Mouse (Mus musculus) urinary bladder, postnatal 25 days (tissue): ENCODE results near the gene Ppp4c.

Experiments used
- DNase-seq: peaks from one replicate; pipeline ENCODE4 v3.0.0; 2022; ENCODE audit warnings: low spot score

The Ppp4c gene

DNA sequence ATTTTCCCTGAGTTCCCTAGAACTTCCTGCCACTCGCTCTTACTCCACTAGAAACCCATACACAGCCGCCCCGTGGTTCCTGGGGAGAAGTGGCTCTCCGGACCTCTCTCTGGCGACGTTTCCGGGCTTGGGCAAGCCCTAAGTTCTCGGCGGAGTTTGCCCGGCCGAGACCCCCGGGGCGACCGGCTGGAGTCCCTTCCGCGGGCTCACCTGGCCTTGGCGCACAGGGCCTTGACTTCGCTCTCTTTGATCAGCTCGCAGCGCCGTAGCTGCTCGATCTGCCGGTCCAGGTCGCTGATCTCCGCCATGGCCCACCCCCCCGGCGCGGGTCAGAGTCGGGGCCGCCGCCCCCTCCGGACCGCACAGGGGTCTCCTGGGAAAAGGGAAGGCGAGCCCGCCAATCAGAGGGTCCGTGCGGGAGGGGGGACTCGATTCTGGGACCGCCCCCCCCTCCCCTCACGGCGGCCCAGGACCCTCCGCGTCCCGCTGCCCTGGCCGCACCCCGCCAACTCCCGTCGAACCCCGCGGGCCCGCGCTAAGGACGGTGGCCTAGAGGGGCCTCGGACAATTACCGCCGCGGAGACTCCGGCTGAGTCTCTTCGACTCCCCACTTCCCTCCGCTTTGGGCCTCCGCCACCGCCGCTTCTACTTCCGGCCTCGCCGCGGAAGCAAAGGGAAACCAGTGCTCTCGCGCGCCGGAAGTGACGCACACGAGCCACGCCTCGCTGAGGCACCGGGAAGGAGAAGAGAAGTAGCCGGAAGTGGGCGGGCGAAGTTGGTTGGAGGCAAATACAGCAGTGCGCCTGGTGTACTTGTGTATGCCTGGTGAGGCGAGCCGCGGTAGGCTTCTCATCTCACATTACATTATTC, at the start of gene Ppp4c:
Ppp4c (minus strand) TSS at position 646 of the 870 bp plus-strand sequence.
- peak; percentile 94 for DNase-seq

- DNase-seq, result no peak
Measured at GRCm38 (mm10) chr7:126833294-126833693, 41.0 kb upstream of the Ppp4c start.

DNA sequence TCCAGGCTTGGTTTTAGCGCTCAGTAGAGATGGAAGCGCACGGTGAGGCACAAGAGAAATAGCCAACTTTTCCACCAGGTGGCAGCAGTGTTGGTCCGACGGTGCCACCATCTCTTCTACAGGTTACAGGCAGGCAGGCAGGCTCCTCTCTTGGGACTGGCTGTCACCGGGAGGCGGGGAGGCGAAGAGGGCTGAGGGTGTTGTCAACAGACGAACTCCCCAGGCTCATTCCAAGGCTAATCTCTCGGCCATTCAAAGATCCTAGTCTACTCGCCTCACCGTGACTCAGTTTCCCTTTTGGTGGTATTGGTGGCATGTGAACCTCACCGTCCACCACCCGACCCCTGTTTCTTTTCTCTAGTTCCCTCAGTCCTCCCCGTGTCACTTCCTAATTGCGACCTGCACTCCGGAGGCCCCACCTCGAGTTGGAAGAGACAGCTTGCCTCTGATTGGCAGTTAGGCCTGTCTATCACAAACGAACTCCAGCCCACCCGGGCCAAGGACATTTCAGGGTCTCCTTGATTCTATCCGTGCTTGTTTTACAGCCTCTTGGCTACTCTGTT, 39.8 kb upstream of the Ppp4c start:
- DNase-seq, result peak; percentile 68

DNA sequence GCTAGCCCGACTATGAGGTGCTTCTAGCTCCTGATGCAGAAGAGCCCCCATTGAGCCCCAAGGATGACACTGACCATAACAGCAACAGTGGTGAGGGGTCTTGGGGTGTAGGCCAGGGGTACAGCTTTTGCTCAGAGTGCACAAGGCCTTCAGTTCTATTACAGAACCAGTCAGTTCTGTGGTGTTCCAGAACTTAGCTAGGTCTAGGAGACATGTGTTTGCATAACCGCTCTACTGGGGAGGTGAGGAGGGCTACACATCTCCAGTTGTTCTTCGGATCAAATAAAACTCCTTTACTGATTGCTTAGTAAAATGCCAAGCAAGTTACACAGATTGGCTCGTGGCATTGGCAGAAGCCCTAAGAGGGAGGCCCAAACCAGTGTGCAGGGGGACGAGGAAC, 39.2 kb upstream of the Ppp4c start, which contains the start of gene 4930451I11Rik:
4930451I11Rik (minus strand) TSS at position 101 of the 400 bp plus-strand sequence.
- DNase-seq, result no peak

GRCm38 (mm10) chr7:126825952-126826351, 33.7 kb upstream of the Ppp4c start:
- no peak for DNase-seq

GRCm38 (mm10) chr7:126825403-126825802, 33.1 kb upstream of the Ppp4c start:
- DNase-seq, result no peak

DNA sequence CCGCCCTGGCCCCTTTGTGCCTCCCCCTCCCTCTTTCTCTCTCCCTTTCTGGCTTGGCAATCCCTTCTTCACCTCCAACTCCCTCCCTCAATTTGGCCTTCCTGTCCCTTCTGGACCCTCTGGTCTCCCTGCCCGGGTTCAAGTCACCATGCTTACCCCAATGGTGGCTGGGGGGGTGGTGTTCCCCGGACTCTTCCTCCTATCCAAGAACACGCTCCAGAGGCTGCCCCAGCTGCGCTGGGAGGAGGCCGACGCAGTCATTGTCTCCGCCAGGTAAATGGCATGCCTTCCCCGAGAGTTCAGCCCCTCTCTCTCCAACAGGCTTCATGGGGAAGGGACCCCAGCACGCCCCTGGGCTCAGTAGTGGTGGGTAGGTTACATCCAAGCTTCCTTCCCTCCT, 31.6 kb upstream of the Ppp4c start:
- DNase-seq, result no peak

DNA sequence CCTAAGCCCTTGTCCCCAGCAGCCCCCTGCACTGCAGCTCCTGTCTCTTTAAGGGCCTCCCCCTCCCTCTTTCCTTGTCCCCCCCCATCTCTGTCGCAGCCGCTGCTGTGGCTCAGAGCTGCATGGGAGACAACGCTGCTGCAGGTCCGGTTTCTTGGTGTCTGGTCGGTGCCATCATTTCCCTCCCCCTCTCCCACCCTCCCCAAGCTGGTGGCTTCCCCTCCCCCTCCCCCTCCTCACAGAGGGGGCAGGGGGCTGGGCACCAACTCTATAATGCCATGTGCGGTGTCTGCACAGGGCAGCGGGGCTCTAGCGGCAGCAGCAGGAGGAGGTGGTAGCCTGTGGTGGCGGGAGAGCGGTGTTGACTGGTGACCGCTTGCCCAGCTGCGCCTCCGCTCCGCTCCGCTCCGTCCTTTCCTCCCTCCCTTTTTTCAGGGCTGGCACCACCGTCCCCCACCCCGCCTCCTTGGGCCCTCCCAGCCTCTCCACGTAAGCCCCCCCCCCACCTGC, 31.0 kb upstream of the Ppp4c start:
- DNase-seq, result no peak

- DNase-seq, result no peak
Measured at GRCm38 (mm10) chr7:126822741-126823140, 30.4 kb upstream of the Ppp4c start.

DNA sequence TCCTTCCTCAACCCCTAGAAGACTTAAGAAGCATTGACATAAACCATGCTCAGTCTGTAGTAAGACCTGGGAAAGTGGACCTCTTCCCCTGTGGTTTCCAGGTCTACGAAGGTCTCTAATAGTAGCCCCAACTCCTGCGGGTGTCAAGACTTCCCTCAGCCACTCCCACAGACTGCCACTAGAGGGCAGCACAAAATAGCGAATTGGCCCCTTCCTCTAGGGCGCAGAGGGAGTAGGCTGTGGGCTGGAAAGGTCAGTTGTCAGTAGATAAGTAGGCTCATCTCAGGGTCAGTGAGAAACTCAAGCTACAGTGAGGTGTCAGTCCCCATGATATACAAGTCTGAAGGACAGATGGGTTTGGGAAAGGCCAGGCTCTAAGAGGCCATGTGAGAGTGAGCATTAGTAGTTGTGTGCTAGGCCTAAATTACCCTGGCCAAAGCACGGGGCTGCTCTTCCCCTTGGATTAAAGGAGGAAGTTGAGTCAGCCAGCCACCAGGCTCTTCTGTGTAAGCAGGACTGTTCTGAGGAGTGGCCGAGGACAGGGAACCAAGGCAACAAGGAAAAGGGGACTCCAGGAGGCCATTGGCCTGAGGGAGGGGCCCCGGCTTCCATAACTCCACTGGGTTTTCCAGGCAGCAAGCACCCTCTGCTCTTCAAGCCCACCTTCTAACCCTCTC, 29.7 kb upstream of the Ppp4c start:
- DNase-seq, result peak; percentile 74

- no peak for DNase-seq
Measured at GRCm38 (mm10) chr7:126818818-126819217, 26.5 kb upstream of the Ppp4c start.

DNA sequence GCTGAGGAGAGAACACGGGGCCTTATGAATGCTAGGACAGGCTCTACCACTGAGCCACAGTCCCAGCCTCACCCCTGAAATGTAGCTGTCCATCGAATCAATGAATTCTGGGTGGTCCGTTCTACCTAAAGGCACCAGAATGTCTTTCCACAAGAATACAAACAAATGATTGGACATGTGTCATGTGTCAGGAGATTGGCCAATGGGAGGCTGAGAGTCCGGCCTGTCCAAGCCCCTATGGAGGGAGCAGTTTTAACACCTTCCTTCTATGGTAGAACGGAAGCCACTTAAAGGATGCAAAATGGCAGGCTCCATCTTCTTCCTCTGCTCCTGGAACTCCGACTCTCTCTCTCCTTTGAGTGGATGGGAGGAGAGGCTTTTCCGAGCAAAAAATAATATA, 25.3 kb upstream of the Ppp4c start:
- DNase-seq, result no peak

DNA sequence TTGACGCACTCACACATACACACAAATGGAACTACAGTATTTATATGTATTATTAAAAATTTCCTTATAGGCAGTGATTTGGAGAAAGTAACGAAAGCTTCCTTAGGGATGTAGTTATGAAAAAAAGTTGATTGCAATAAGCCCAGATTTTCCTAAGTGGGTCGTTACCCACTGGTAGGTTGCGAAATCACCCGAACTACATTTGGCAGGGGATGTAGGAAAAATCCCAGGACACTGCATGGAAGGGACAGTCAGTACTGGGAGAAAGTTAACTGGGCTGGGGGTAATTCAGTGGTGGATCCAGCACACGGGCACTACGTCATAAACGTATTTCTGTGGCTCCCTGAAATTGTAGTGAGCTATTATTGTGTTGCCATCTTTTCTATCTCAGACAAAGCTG, 24.2 kb upstream of the Ppp4c start:
- no peak for DNase-seq

DNA sequence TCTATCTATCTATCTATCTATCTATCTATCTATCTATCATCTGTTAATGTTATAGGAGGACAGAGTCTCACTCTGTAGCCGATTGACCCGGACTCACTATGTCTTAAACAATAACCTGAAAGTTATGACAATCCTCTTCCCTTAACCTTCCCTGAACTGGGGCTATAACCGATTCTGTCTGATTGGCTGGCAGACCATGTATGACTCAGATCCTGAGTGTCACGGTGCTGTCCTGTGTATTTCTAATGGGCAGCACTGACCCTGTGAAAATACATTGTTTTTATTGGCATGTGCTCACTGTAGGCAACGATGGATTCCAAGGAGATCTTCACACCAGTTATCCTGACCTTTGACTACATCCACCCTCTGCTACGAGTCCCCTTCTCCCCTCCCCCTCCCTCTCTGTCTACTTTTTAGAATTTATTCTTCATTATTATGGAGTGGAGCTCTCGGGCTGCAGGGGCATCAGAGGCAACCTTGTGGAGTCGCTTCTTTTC, 23.5 kb upstream of the Ppp4c start:
- no peak for DNase-seq

DNA sequence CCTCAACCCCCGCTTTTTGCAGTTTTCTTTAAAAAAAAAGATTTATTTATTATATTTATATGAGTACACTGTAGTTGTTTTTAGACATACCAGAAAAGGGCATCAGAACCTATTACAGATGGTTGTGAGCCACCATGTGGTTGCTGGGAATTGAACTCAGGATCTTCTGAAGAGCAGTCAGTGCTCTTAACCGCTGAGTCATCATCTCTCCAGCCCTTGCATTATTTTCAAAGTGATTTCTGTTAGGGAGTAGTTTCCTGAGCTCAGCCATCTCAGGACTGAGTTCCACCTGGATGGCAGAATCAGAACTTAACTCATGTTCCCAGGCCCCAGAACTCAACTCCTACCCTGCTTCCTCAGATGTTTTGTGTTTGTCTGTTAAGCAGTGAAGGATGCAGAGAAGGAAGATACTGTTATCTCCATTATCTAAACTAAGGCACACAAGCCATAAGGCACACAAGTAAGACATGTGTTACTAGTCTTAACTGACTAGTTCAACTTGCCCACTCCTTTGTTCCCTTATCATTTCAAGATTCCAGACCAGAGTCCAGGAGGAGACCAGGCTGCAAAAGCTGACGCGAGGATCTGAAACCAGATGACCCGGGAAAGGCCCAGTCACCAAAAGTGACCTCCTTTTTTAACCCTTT, 17.6 kb upstream of the Ppp4c start:
- DNase-seq, result no peak

GRCm38 (mm10) chr7:126808703-126809455, 16.6 kb upstream of the Ppp4c start:
- DNase-seq, result peak; percentile 84

GRCm38 (mm10) chr7:126807405-126807804, 15.1 kb upstream of the Ppp4c start:
- no peak for DNase-seq

GRCm38 (mm10) chr7:126806956-126807355, 14.7 kb upstream of the Ppp4c start:
- DNase-seq, result no peak

DNA sequence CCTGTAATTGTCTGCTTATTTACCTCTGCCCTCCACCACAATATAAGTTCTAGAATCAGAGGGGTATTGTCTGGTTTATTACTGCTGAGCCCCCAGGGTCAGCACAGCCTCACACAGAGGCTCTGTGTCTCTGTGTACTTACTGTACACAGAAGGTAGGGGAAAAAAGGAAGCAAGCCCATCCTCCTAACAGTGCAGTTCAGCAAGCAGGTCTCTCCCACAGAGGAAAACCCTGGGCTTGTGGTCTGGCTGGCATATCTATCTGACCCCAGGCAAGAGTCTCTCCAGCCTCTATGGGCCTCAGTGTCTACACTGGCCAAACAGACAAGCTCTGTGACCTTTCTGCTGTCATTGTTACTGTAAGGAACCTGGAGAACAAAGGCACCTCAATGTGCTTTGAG, 11.5 kb upstream of the Ppp4c start:
- DNase-seq, result no peak

DNA sequence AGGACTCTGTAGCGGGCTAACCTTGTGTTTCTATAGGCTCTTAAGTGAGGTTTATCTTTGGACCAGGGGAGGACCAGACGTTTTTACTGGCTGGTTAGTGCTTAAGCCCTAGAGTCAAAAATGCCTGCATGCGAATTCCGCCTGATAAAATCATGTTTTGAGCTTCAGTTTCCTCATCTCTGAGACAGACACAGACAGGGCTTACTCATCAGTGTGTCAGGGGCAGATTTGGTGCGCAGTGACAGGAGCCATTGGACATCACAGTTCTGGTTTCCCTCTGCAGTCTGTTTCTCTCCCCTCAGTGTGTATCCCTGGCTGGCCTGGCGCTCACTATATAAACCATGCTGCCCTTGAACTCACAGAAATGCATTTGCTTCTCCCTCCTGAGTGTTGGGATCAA, 10.9 kb upstream of the Ppp4c start:
- DNase-seq, result no peak

DNA sequence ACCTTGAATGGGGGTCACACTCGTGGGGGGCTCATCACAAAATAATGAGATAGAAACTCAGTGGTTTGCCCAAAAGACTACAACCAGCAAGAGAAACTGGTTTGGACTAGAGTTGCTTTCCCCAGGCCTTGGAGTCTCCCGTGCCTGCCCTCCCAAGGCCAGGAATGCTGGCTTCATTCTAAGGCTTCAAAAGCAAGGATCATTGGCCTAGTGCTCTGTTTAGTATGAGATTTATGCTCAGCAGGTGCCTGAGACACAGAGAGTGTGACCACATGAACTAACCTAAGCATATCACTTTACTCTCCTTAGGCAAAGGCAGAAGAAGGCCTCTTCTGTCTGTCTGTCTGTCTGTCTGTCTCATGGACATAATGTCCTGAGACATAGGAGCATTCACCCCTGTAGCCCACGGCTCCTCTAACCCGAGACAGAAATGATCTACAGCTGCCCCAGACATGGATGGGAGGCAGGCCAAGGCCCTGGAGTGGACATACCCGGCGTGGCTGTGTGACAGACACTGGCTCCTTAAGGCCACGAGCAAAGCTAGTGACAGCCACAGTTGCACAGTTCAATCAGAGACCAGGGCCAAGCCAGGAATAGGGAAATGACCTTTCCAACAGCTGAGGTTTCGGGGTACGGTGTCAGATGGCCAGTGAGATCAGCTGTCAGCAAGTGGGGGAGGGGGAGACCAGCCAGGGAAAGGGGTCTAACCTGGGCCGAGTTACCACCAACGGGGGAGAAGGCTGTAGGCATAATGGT, 10.0 kb upstream of the Ppp4c start:
- DNase-seq, result no peak
